Mouse (Mus musculus) heart, adult 2 months (tissue): ENCODE data around the gene Nat8f7.
"Not testable (repeated sequence)": the region's sequence is repeated elsewhere in the genome, so short reads cannot be mapped to it uniquely, and the experiment has no call there.

Experiments used
- CTCF ChIP-seq: fragments of 200-600 bp; IDR thresholded peaks from 2 replicates; pipeline ENCODE4 v1.8.1; 2022; ENCODE audit warnings: antibody characterized with exemption, mild to moderate bottlenecking, moderate library complexity
- POLR2A ChIP-seq: fragments of 200-500 bp; IDR thresholded peaks from 2 replicates; pipeline ENCODE4 v1.6.1; 2011; ENCODE audit warnings: mild to moderate bottlenecking, low read depth, low read length, control low read depth; ENCODE audit not compliant: insufficient read depth

DNA sequence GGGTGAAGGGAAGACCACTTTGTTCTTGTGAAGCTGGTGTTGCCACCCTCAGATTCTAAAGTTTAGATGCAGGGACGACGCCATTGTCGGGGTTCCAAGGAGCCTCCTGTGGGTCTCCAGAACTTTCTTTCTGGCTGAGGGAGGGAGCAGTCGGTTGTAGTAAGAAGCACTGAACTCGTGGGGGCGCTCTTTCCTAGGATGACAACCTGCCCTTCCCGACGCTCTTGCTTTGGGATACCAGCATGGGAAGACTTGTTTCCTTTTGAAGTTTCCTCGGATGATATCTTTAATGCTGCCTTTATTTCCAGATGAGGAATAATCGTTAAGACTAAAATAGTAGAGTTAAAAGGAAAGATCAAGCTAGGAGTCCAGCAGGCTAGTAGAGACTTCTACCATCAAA, at the start of gene Nat8f7:
- not testable (repeated sequence) for TF ChIP-seq CTCF, POLR2A
